Mouse (Mus musculus) right cerebral cortex, postnatal 25 days (tissue): Measurements from ENCODE around the gene Yars2.
"Not testable (repeated sequence)": the region's sequence is repeated elsewhere in the genome, so short reads cannot be mapped to it uniquely, and the experiment has no call there.

Experiments
- DNase-seq: peaks from one replicate; pipeline ENCODE4 v3.0.0; 2022

Gene Yars2

GRCm38 (mm10) chr16:16302369-16303137, at the start of gene Yars2:
Yars2 (plus strand) TSS chr16:16302965.
- peak; percentile 95 for DNase-seq

GRCm38 (mm10) chr16:16253326-16254074, 49.3 kb upstream of the Yars2 start:
- DNase-seq = no peak

- DNase-seq = no peak
Measured at GRCm38 (mm10) chr16:16255217-16255616, 47.5 kb upstream of the Yars2 start.

GRCm38 (mm10) chr16:16255874-16256273, 46.9 kb upstream of the Yars2 start:
- no peak for DNase-seq

GRCm38 (mm10) chr16:16256672-16257071, 46.1 kb upstream of the Yars2 start:
- no peak for DNase-seq

GRCm38 (mm10) chr16:16260882-16261281, 41.9 kb upstream of the Yars2 start:
- DNase-seq = no peak

- no peak for DNase-seq
Measured at GRCm38 (mm10) chr16:16261481-16261880, 41.3 kb upstream of the Yars2 start.

GRCm38 (mm10) chr16:16262436-16262835, 40.3 kb upstream of the Yars2 start:
- DNase-seq = no peak

- no peak for DNase-seq
Measured at GRCm38 (mm10) chr16:16272978-16273377, 29.8 kb upstream of the Yars2 start.

GRCm38 (mm10) chr16:16273752-16274151, 29.0 kb upstream of the Yars2 start:
- no peak for DNase-seq

- peak; percentile 61 for DNase-seq
Measured at GRCm38 (mm10) chr16:16303138-16303827, 518 bp downstream of the Yars2 start.

- no peak for DNase-seq
Measured at GRCm38 (mm10) chr16:16303888-16304287, 1.1 kb downstream of the Yars2 start.

- no peak for DNase-seq
Measured at GRCm38 (mm10) chr16:16311319-16311718, 8.6 kb downstream of the Yars2 start.

GRCm38 (mm10) chr16:16325775-16326336, 23.1 kb downstream of the Yars2 start:
- DNase-seq = no peak

- no peak for DNase-seq
Measured at GRCm38 (mm10) chr16:16346420-16346819, 43.7 kb downstream of the Yars2 start.

GRCm38 (mm10) chr16:16357908-16358307, 55.1 kb downstream of the Yars2 start:
- no peak for DNase-seq

GRCm38 (mm10) chr16:16358481-16359100, 55.8 kb downstream of the Yars2 start, which contains the start of gene Dnm1l:
Dnm1l (minus strand) TSS chr16:16358959.
- peak; percentile 93 for DNase-seq

- not testable (repeated sequence) for DNase-seq
Measured at GRCm38 (mm10) chr16:16359101-16359482, 56.3 kb downstream of the Yars2 start.
